ENCODE assay signal across 8 mouse cellular contexts in genomic region chr7:24325675-24326128, GRCm38 (mm10). TPM values are rescaled to one million over a fixed set of nuclear protein-coding genes. Genes with fewer than 3 reads are reported as not detected.
DNase-seq lines count a peak whose midpoint lies in the region; ATAC-seq and TF ChIP-seq lines count a peak whose summit lies in the region.

No protein-coding gene starts in this region.

- H3K4me1 ChIP-seq in heart, embryonic 13.5 days = peaks cover 3% of the 10 kb centered on the region; the same call in 1 of the 2 replicates
- no peaks in the 10 kb centered on the region for H3K4me1 ChIP-seq in embryonic facial prominence, embryonic 11.5 days (ENCODE audit: control insufficient read depth, insufficient read depth, low read length)
- H3K4me1 ChIP-seq in hindbrain, postnatal 0 days (ENCODE audit: insufficient read depth, low read length) = no peaks in the 10 kb centered on the region
- peaks cover 2% of the 10 kb centered on the region; the same call in 1 of the 2 replicates for H3K4me1 ChIP-seq in liver, postnatal 0 days (ENCODE audit: insufficient read depth)

- DNase-seq in heart, adult 9 months (ENCODE audit: low spot score in 2 of 2) = no peak
- DNase-seq in embryonic facial prominence, embryonic 11.5 days (ENCODE audit: low spot score) = peak; percentile 72
- peak; percentile 14 for DNase-seq in hindbrain, postnatal 0 days (ENCODE audit: low spot score)
- DNase-seq in liver, postnatal 0 days = no peak
- peak; percentile 74 to 75 for DNase-seq in right cerebral cortex, postnatal 10 days (ENCODE audit: low spot score in 2 of 2)
- DNase-seq in spleen, postnatal 10 days (ENCODE audit: low spot score in 2 of 2) = no peak
- DNase-seq in cerebellum, adult 11 months = no peak

- H3K9ac ChIP-seq in heart, embryonic 13.5 days = peak overlapping the region; percentile 67
- peak overlapping the region; percentile 43 for H3K9ac ChIP-seq in embryonic facial prominence, embryonic 11.5 days (replicated peaks; ENCODE audit: low read length)
- 0 out of 2 replicates have a peak overlapping the region, but pooled peaks have one; percentile 2 for H3K9ac ChIP-seq in hindbrain, postnatal 0 days (replicated peaks; ENCODE audit: low read length)
- no peak overlapping the region for H3K9ac ChIP-seq in liver, postnatal 0 days (replicated peaks)

- no peak for TF ChIP-seq EP300 in liver, postnatal 0 days (IDR thresholded peaks at IDR 0.05; ENCODE audit: low read depth)

- peaks cover 13% of the 10 kb centered on the region; the same call in 1 of the 2 replicates for H3K9me3 ChIP-seq in heart, embryonic 13.5 days
- no peaks in the 10 kb centered on the region for H3K9me3 ChIP-seq in embryonic facial prominence, embryonic 11.5 days (replicated peaks; ENCODE audit: control insufficient read depth, low read length)
- H3K9me3 ChIP-seq in hindbrain, postnatal 0 days (ENCODE audit: low read length) = no peaks in the 10 kb centered on the region
- H3K9me3 ChIP-seq in liver, postnatal 0 days (ENCODE audit: low read length) = peaks cover 7% of the 10 kb centered on the region; the same call in 1 of the 2 replicates

- H3K4me2 ChIP-seq in heart, embryonic 13.5 days = peak overlapping the region; percentile 69
- peak overlapping the region; percentile 30 for H3K4me2 ChIP-seq in embryonic facial prominence, embryonic 11.5 days (ENCODE audit: low read depth, low read length)
- peak overlapping the region; percentile 59 for H3K4me2 ChIP-seq in hindbrain, postnatal 0 days (ENCODE audit: low read depth, low read length)
- peak overlapping the region; percentile 35; the same call in 1 of the 2 replicates for H3K4me2 ChIP-seq in liver, postnatal 0 days (ENCODE audit: low read depth, low read length)

- no peak for ATAC-seq in heart, embryonic 13.5 days (ENCODE audit: extremely low read depth, insufficient number of reproducible peaks, low FRiP score, low TSS enrichment)
- ATAC-seq in embryonic facial prominence, embryonic 11.5 days (replicated peaks; ENCODE audit: insufficient number of reproducible peaks, low FRiP score, low TSS enrichment, low read depth) = peak; percentile 56
- ATAC-seq in hindbrain, postnatal 0 days = peak; percentile 69
- no peak for ATAC-seq in liver, postnatal 0 days

- H3K36me3 ChIP-seq in heart, embryonic 13.5 days = no peaks in the 10 kb centered on the region
- no peaks in the 10 kb centered on the region; the same call in 1 of the 2 replicates for H3K36me3 ChIP-seq in embryonic facial prominence, embryonic 11.5 days (replicated peaks; ENCODE audit: control insufficient read depth, insufficient read depth, low read depth, low read length)
- H3K36me3 ChIP-seq in hindbrain, postnatal 0 days (ENCODE audit: insufficient read depth, low read length) = no peaks in the 10 kb centered on the region
- H3K36me3 ChIP-seq in liver, postnatal 0 days (replicated peaks; ENCODE audit: insufficient read depth, low read length) = no peaks in the 10 kb centered on the region

- H3K27me3 ChIP-seq in heart, embryonic 13.5 days (replicated peaks) = peaks cover 35% of the 10 kb centered on the region
- H3K27me3 ChIP-seq in embryonic facial prominence, embryonic 11.5 days (ENCODE audit: control insufficient read depth, insufficient read depth, low read length) = no peaks in the 10 kb centered on the region
- no peaks in the 10 kb centered on the region for H3K27me3 ChIP-seq in hindbrain, postnatal 0 days (ENCODE audit: insufficient read depth, low read length)
- 0 out of 2 replicates have a peak, but pooled peaks cover 4% of the 10 kb centered on the region for H3K27me3 ChIP-seq in liver, postnatal 0 days (ENCODE audit: insufficient read depth, low read length)

- 3% methylated on average over 13 of the region's 13 CpGs for WGBS in heart, embryonic 13.5 days
- WGBS in embryonic facial prominence, embryonic 11.5 days = 5% methylated on average over 13 of the region's 13 CpGs
- 5% methylated on average over 13 of the region's 13 CpGs for WGBS in hindbrain, postnatal 0 days
- WGBS in liver, postnatal 0 days (ENCODE audit: insufficient replicate concordance) = 12% methylated on average over 12 of the region's 13 CpGs

- no peak for TF ChIP-seq CTCF in hindbrain, postnatal 0 days (IDR thresholded peaks at IDR 0.05; ENCODE audit: low read depth)
- no peak for TF ChIP-seq CTCF in liver, postnatal 0 days (IDR thresholded peaks at IDR 0.05; ENCODE audit: low read depth)

- H3K4me3 ChIP-seq in heart, embryonic 13.5 days = peak overlapping the region; percentile 42
- H3K4me3 ChIP-seq in embryonic facial prominence, embryonic 11.5 days (ENCODE audit: low read depth, low read length) = peak overlapping the region; percentile 24
- peak overlapping the region; percentile 21 for H3K4me3 ChIP-seq in hindbrain, postnatal 0 days (ENCODE audit: low read length)
- no peak overlapping the region for H3K4me3 ChIP-seq in liver, postnatal 0 days (ENCODE audit: low read depth, low read length)

- no peak overlapping the region for H3K27ac ChIP-seq in heart, embryonic 13.5 days (replicated peaks)
- H3K27ac ChIP-seq in embryonic facial prominence, embryonic 11.5 days (replicated peaks; ENCODE audit: low read depth, low read length) = no peak overlapping the region
- H3K27ac ChIP-seq in hindbrain, postnatal 0 days = no peak overlapping the region
- no peak overlapping the region for H3K27ac ChIP-seq in liver, postnatal 0 days (ENCODE audit: low read depth)

RNA-seq across cellular contexts. Expression of gene Tescl, which starts 8.0 kb away (rescaled TPM):
- not detected in 2 replicates for polyA plus RNA-seq in heart, embryonic 13.5 days (2015; fragmentation: Nextera tagmentation; extraction: Ambion mirVana)
- polyA plus RNA-seq in embryonic facial prominence, embryonic 11.5 days (2014; fragmentation: Nextera tagmentation; extraction: Ambion mirVana) = not detected in 2 replicates
- not detected in 2 replicates for total RNA-seq in hindbrain, postnatal 0 days (2014; rRNA removed)
- polyA plus RNA-seq in hindbrain, postnatal 0 days (2015; fragmentation: Nextera tagmentation; extraction: Ambion mirVana) = 0.46 TPM in 1 of 2 replicates, not detected in the other
- polyA plus RNA-seq in liver, postnatal 0 days (2015; fragmentation: Nextera tagmentation; extraction: Ambion mirVana) = not detected in 2 replicates

RNA-seq across cellular contexts. Expression of gene Zfp94, which starts 9.2 kb away (rescaled TPM):
- polyA plus RNA-seq in heart, embryonic 13.5 days (2015; fragmentation: Nextera tagmentation; extraction: Ambion mirVana) = 4.5 and 4.6 TPM in 2 replicates
- 10.7 and 15.2 TPM in 2 replicates for polyA plus RNA-seq in embryonic facial prominence, embryonic 11.5 days (2014; fragmentation: Nextera tagmentation; extraction: Ambion mirVana)
- total RNA-seq in hindbrain, postnatal 0 days (2014; rRNA removed) = 9.6 and 12.0 TPM in 2 replicates
- 17.3 and 21.6 TPM in 2 replicates for polyA plus RNA-seq in hindbrain, postnatal 0 days (2015; fragmentation: Nextera tagmentation; extraction: Ambion mirVana)
- polyA plus RNA-seq in liver, postnatal 0 days (2015; fragmentation: Nextera tagmentation; extraction: Ambion mirVana) = 1.8 and 2.2 TPM in 2 replicates

RNA-seq across cellular contexts. Expression of gene Lypd5, which starts 23.3 kb away (rescaled TPM):
- not detected in 2 replicates for polyA plus RNA-seq in heart, embryonic 13.5 days (2015; fragmentation: Nextera tagmentation; extraction: Ambion mirVana)
- polyA plus RNA-seq in embryonic facial prominence, embryonic 11.5 days (2014; fragmentation: Nextera tagmentation; extraction: Ambion mirVana) = not detected in 2 replicates
- not detected in 2 replicates for total RNA-seq in hindbrain, postnatal 0 days (2014; rRNA removed)
- 0.13 TPM in 1 of 2 replicates, not detected in the other for polyA plus RNA-seq in hindbrain, postnatal 0 days (2015; fragmentation: Nextera tagmentation; extraction: Ambion mirVana)
- polyA plus RNA-seq in liver, postnatal 0 days (2015; fragmentation: Nextera tagmentation; extraction: Ambion mirVana) = 0.06 TPM in 1 of 2 replicates, not detected in the other

RNA-seq across cellular contexts. Expression of gene Zfp61, which starts 24.7 kb away (rescaled TPM):
- polyA plus RNA-seq in heart, embryonic 13.5 days (2015; fragmentation: Nextera tagmentation; extraction: Ambion mirVana) = 14.5 and 18.7 TPM in 2 replicates
- 48.0 and 58.8 TPM in 2 replicates for polyA plus RNA-seq in embryonic facial prominence, embryonic 11.5 days (2014; fragmentation: Nextera tagmentation; extraction: Ambion mirVana)
- total RNA-seq in hindbrain, postnatal 0 days (2014; rRNA removed) = 20.1 and 23.5 TPM in 2 replicates
- polyA plus RNA-seq in hindbrain, postnatal 0 days (2015; fragmentation: Nextera tagmentation; extraction: Ambion mirVana) = 26.1 and 31.6 TPM in 2 replicates
- polyA plus RNA-seq in liver, postnatal 0 days (2015; fragmentation: Nextera tagmentation; extraction: Ambion mirVana) = 1.6 and 1.8 TPM in 2 replicates

RNA-seq across cellular contexts. Expression of gene Kcnn4, which starts 44.4 kb away (rescaled TPM):
- polyA plus RNA-seq in heart, embryonic 13.5 days (2015; fragmentation: Nextera tagmentation; extraction: Ambion mirVana) = 2.9 and 5.3 TPM in 2 replicates
- 2.2 and 2.3 TPM in 2 replicates for polyA plus RNA-seq in embryonic facial prominence, embryonic 11.5 days (2014; fragmentation: Nextera tagmentation; extraction: Ambion mirVana)
- 1.1 and 3.9 TPM in 2 replicates for total RNA-seq in hindbrain, postnatal 0 days (2014; rRNA removed)
- polyA plus RNA-seq in hindbrain, postnatal 0 days (2015; fragmentation: Nextera tagmentation; extraction: Ambion mirVana) = 1.2 and 1.9 TPM in 2 replicates
- 41.0 and 41.9 TPM in 2 replicates for polyA plus RNA-seq in liver, postnatal 0 days (2015; fragmentation: Nextera tagmentation; extraction: Ambion mirVana)

Comparison
In these comparisons a context has a peak if more than half of its experiments do, and no peak if none do; other contexts are left out.
1. ATAC-seq: peak in embryonic facial prominence, embryonic 11.5 days (single experiment) and hindbrain, postnatal 0 days (single experiment); none in heart, embryonic 13.5 days (single experiment) and liver, postnatal 0 days (single experiment).
2. DNase-seq: peak in embryonic facial prominence, embryonic 11.5 days (single experiment), hindbrain, postnatal 0 days (single experiment) and right cerebral cortex, postnatal 10 days (2 of 2); none in heart, adult 9 months (0 of 2), liver, postnatal 0 days (single experiment), spleen, postnatal 10 days (0 of 2) and cerebellum, adult 11 months (single experiment).
3. Peak in every context shown above with its lines, with median percentiles within 50 percentile points of each other: H3K4me2 ChIP-seq.